Mouse (Mus musculus): ENCODE results near the gene Usp38. TPM values are rescaled to one million over a fixed set of nuclear protein-coding genes. Genes with fewer than 3 reads are reported as not detected.

Gene Usp38
- polyA plus RNA-seq, 1 experiment = 24.0 TPM

DNA sequence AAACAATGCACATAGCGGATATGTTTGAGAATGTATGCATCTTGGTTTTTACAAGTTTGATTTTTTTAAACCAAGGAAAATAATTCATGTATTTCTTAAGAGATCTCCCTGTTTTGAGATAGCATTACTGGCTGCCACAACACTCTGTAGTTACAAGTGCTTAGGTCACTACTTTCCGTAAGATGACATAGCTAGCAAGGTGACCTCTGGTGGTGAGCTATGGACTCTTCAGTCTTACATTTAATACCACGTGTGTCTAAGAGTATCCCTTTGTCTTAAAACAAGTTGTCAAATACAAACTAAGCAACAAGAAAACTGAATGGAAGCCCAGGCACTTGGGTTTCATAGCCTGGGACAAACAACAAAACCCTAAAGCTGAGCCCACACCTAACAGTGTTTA lies 22.8 kb downstream of the Usp38 start:
- TF ChIP-seq CTCF (IDR thresholded peaks at IDR 0.05; ENCODE audit: low read depth, low read length) (no peak), EP300 (IDR thresholded peaks at IDR 0.05; ENCODE audit: insufficient read depth, low read depth, low read length) (no peak), POLR2A (IDR thresholded peaks at IDR 0.05; ENCODE audit: insufficient read depth, low read length) (no peak)
- Histone ChIP-seq H3K9me3 (replicated peaks; ENCODE audit: control insufficient read depth, insufficient read depth, low read length, poor library complexity, severe bottlenecking) (peaks cover 8% of the 10 kb centered on the region; the same call in 1 of the 2 replicates), H3K4me1 (ENCODE audit: control insufficient read depth, insufficient read depth, low read length) (no peaks in the 10 kb centered on the region), H3K9ac (ENCODE audit: low read depth, poor library complexity, severe bottlenecking) (no peak overlapping the region), H3K36me3 (ENCODE audit: control insufficient read depth, insufficient read depth, low read length, poor library complexity, severe bottlenecking) (peaks cover 71% of the 10 kb centered on the region), H3K27me3 (ENCODE audit: control insufficient read depth, insufficient read depth, low read length, poor library complexity, severe bottlenecking) (no peaks in the 10 kb centered on the region), H3K27ac (ENCODE audit: insufficient read depth, low read length) (no peak overlapping the region), H3K4me3 (ENCODE audit: low read depth, low read length) (no peak overlapping the region)

DNA sequence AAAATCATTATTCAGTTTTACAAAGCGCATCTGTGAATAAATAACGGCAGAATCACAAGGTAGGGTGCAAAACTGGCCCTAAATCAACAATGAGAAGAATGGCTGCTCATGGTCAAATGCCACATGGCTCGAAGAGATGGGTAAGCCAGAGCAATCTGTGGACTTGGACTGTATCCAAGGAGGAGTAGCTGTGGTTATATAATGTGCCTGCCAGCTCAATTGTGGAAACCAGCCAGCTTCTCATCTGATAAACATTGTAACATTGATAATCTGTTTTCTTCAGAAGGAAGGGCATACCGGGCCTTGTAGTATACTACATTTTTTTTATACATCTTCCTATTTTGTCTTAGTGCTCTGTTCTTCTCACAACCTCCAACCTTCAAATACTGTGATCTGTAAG lies 31.9 kb downstream of the Usp38 start:
- no peak overlapping the region for H3K4me3 ChIP-seq (ENCODE audit: low read depth, low read length)
- H3K36me3 ChIP-seq (ENCODE audit: control insufficient read depth, insufficient read depth, low read length, poor library complexity, severe bottlenecking) = peaks cover 40% of the 10 kb centered on the region
- no peak overlapping the region for H3K27ac ChIP-seq (ENCODE audit: insufficient read depth, low read length)
- no peaks in the 10 kb centered on the region for H3K4me1 ChIP-seq (ENCODE audit: control insufficient read depth, insufficient read depth, low read length)
- TF ChIP-seq POLR2A (IDR thresholded peaks at IDR 0.05; ENCODE audit: insufficient read depth, low read length) (no peak), EP300 (IDR thresholded peaks at IDR 0.05; ENCODE audit: insufficient read depth, low read depth, low read length) (no peak), CTCF (IDR thresholded peaks at IDR 0.05; ENCODE audit: low read depth, low read length) (no peak)
- H3K27me3 ChIP-seq (ENCODE audit: control insufficient read depth, insufficient read depth, low read length, poor library complexity, severe bottlenecking) = no peaks in the 10 kb centered on the region
- no peak overlapping the region for H3K9ac ChIP-seq (ENCODE audit: low read depth, poor library complexity, severe bottlenecking)
- peaks cover 7% of the 10 kb centered on the region; the same call in 1 of the 2 replicates for H3K9me3 ChIP-seq (replicated peaks; ENCODE audit: control insufficient read depth, insufficient read depth, low read length, poor library complexity, severe bottlenecking)

DNA sequence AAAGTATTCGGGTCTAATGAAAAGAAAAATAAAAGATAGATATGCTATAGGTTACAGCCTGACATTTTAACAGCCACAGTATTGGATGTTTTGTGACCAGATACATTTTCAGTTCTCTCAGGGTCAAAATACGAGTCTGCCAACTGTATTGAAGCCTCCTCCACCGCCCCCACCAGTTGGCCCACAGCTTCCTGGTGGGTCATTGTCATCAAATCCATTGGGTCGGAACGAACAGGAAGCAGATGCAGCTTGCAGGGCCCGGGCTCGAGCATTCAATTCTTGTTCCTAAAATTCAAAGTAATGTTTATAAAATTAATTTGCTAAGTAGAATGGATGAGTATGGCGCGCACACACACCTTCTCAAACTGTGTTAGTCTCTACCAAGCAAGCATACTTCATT lies 33.0 kb downstream of the Usp38 start:
- TF ChIP-seq CTCF (IDR thresholded peaks at IDR 0.05; ENCODE audit: low read depth, low read length) = no peak
- no peak for TF ChIP-seq POLR2A (IDR thresholded peaks at IDR 0.05; ENCODE audit: insufficient read depth, low read length)
- no peak for TF ChIP-seq EP300 (IDR thresholded peaks at IDR 0.05; ENCODE audit: insufficient read depth, low read depth, low read length)
- Histone ChIP-seq H3K36me3 (ENCODE audit: control insufficient read depth, insufficient read depth, low read length, poor library complexity, severe bottlenecking) (peaks cover 34% of the 10 kb centered on the region), H3K27ac (ENCODE audit: insufficient read depth, low read length) (no peak overlapping the region), H3K4me3 (ENCODE audit: low read depth, low read length) (no peak overlapping the region), H3K4me1 (ENCODE audit: control insufficient read depth, insufficient read depth, low read length) (no peaks in the 10 kb centered on the region), H3K9me3 (replicated peaks; ENCODE audit: control insufficient read depth, insufficient read depth, low read length, poor library complexity, severe bottlenecking) (peaks cover 7% of the 10 kb centered on the region; the same call in 1 of the 2 replicates), H3K27me3 (ENCODE audit: control insufficient read depth, insufficient read depth, low read length, poor library complexity, severe bottlenecking) (no peaks in the 10 kb centered on the region), H3K9ac (ENCODE audit: low read depth, poor library complexity, severe bottlenecking) (no peak overlapping the region)

DNA sequence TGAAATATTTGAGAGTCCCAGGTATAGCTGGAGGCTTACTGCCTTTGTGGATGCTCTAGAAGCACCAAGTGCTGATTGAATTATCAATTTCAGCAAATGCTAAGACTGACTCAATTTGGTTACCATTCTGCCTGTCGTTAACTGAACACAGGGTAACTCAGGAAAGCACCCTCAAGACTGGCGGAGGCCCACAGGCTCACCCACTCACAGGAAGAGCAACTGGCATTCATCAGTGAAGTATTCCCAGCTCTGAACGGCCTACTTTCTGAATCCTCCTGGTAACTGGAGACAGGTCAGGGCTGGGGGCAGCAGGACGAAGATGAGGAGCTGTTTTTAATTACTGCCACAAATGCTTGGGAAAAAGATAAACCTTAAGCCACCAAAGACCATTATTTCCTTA lies 34.7 kb downstream of the Usp38 start:
- no peak overlapping the region for H3K4me3 ChIP-seq (ENCODE audit: low read depth, low read length)
- no peak for TF ChIP-seq CTCF (IDR thresholded peaks at IDR 0.05; ENCODE audit: low read depth, low read length)
- no peak for TF ChIP-seq EP300 (IDR thresholded peaks at IDR 0.05; ENCODE audit: insufficient read depth, low read depth, low read length)
- TF ChIP-seq POLR2A (IDR thresholded peaks at IDR 0.05; ENCODE audit: insufficient read depth, low read length) = no peak
- H3K27me3 ChIP-seq (ENCODE audit: control insufficient read depth, insufficient read depth, low read length, poor library complexity, severe bottlenecking) = no peaks in the 10 kb centered on the region
- H3K9ac ChIP-seq (ENCODE audit: low read depth, poor library complexity, severe bottlenecking) = no peak overlapping the region
- H3K4me1 ChIP-seq (ENCODE audit: control insufficient read depth, insufficient read depth, low read length) = no peaks in the 10 kb centered on the region
- no peak overlapping the region for H3K27ac ChIP-seq (ENCODE audit: insufficient read depth, low read length)
- peaks cover 29% of the 10 kb centered on the region for H3K36me3 ChIP-seq (ENCODE audit: control insufficient read depth, insufficient read depth, low read length, poor library complexity, severe bottlenecking)
- H3K9me3 ChIP-seq (replicated peaks; ENCODE audit: control insufficient read depth, insufficient read depth, low read length, poor library complexity, severe bottlenecking) = peaks cover 7% of the 10 kb centered on the region; the same call in 1 of the 2 replicates

DNA sequence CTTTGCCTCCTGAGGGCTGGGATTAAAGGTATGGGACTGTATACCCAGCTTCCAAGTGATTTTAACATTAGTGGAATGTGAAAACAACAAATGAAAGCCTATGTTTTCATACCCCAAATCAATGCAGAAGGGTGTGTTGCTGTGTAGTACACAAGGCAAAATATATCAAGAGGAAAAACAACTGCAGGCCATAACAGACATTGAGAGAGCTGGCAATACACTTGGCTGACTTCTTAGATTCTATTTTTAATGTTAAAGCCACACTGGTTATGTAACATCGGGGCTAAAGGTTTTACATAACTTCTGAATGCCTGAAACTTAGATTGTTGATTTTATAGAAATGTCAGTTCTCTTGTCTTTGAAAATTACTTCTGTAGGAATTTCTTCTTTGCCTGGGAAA lies 37.5 kb downstream of the Usp38 start:
- Histone ChIP-seq H3K9me3 (replicated peaks; ENCODE audit: control insufficient read depth, insufficient read depth, low read length, poor library complexity, severe bottlenecking) (peaks cover 10% of the 10 kb centered on the region; the same call in 1 of the 2 replicates), H3K36me3 (ENCODE audit: control insufficient read depth, insufficient read depth, low read length, poor library complexity, severe bottlenecking) (peaks cover 11% of the 10 kb centered on the region), H3K4me3 (ENCODE audit: low read depth, low read length) (no peak overlapping the region), H3K9ac (ENCODE audit: low read depth, poor library complexity, severe bottlenecking) (no peak overlapping the region), H3K27ac (ENCODE audit: insufficient read depth, low read length) (no peak overlapping the region), H3K4me1 (ENCODE audit: control insufficient read depth, insufficient read depth, low read length) (no peaks in the 10 kb centered on the region), H3K27me3 (ENCODE audit: control insufficient read depth, insufficient read depth, low read length, poor library complexity, severe bottlenecking) (no peaks in the 10 kb centered on the region)
- TF ChIP-seq EP300 (IDR thresholded peaks at IDR 0.05; ENCODE audit: insufficient read depth, low read depth, low read length) (no peak), CTCF (IDR thresholded peaks at IDR 0.05; ENCODE audit: low read depth, low read length) (no peak), POLR2A (IDR thresholded peaks at IDR 0.05; ENCODE audit: insufficient read depth, low read length) (no peak)

DNA sequence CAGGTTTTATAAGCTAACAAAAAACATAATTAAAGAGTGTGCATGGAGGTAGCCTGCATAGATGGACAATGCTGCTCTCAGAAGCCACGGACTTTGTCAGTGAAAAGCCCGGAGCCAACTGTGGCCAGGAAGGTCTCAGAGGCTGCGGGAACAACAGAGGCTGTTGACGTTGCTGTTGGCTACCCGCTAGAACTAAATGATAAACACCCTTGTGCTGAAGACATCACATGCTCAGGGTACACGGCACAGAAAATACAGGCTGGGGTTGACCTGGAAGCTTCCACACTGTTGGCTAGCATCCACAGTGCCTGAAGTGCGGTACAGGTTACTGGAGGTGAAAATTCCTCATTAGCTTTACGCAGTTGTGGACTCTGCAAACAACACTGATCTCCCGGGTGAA lies 43.6 kb downstream of the Usp38 start:
- Histone ChIP-seq H3K4me3 (ENCODE audit: low read depth, low read length) (no peak overlapping the region), H3K9me3 (replicated peaks; ENCODE audit: control insufficient read depth, insufficient read depth, low read length, poor library complexity, severe bottlenecking) (0 out of 2 replicates have a peak, but pooled peaks cover 3% of the 10 kb centered on the region), H3K4me1 (ENCODE audit: control insufficient read depth, insufficient read depth, low read length) (no peaks in the 10 kb centered on the region), H3K9ac (ENCODE audit: low read depth, poor library complexity, severe bottlenecking) (no peak overlapping the region), H3K27ac (ENCODE audit: insufficient read depth, low read length) (no peak overlapping the region), H3K27me3 (ENCODE audit: control insufficient read depth, insufficient read depth, low read length, poor library complexity, severe bottlenecking) (no peaks in the 10 kb centered on the region), H3K36me3 (ENCODE audit: control insufficient read depth, insufficient read depth, low read length, poor library complexity, severe bottlenecking) (no peaks in the 10 kb centered on the region)
- TF ChIP-seq POLR2A (IDR thresholded peaks at IDR 0.05; ENCODE audit: insufficient read depth, low read length) (no peak), EP300 (IDR thresholded peaks at IDR 0.05; ENCODE audit: insufficient read depth, low read depth, low read length) (no peak), CTCF (IDR thresholded peaks at IDR 0.05; ENCODE audit: low read depth, low read length) (no peak)

Measured in ES-Bruce4 (cell line).